ENCODE assay signal across 19 mouse cellular contexts in the genomic region with DNA sequence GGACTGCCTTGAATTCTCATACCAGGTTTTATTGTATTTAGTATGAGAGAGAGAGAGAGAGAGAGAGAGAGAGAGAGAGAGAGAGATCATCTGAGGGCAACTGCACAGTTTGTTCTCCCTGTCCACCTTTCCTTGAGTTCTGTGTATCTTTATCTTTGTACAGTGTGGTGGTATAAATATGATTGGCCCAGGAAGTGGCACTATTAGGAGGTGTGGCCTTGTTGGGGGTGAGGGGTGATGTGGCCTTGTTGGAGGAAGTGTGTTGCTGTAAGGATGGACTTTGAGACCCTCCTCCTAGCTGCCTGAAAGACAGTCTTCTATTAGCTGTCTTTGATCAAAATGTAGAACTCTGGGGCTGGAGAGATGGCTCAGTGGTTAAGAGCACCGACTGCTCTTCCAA. TPM values are rescaled to one million over a fixed set of nuclear protein-coding genes. Genes with fewer than 3 reads are reported as not detected.
A peak's percentile ranks its signal among the peaks of the same experiment; 100 is the strongest.
DNase-seq lines count a peak whose midpoint lies in the region; ATAC-seq and TF ChIP-seq lines count a peak whose summit lies in the region.
"Had no signal": no experiment of that assay in that cellular context is flagged by ENCODE, and none has a peak within 500 bp of the region (broad histone marks: within the 10 kb centered on the region; RNA-seq: fewer than 3 reads in every experiment).

No protein-coding gene starts in this region.

- H3K9me3 ChIP-seq in liver, embryonic 12.5 days (replicated peaks) = no peaks in the 10 kb centered on the region
- no peaks in the 10 kb centered on the region for H3K9me3 ChIP-seq in liver, embryonic 11.5 days (ENCODE audit: control insufficient read depth, low read length)
- no peaks in the 10 kb centered on the region for H3K9me3 ChIP-seq in MEL (replicated peaks; ENCODE audit: insufficient read depth, low read length)
- H3K9me3 ChIP-seq: forebrain, embryonic 13.5 days; hindbrain, embryonic 13.5 days had no signal

- TF ChIP-seq RAD21 in MEL (IDR thresholded peaks at IDR 0.05; ENCODE audit: low read depth, low read length) = no peak

- peak overlapping the region; percentile 37; the same call in 1 of the 2 replicates for H3K27ac ChIP-seq in liver, embryonic 12.5 days
- H3K27ac ChIP-seq in liver, embryonic 11.5 days (ENCODE audit: low read depth, low read length) = no peak overlapping the region
- no peak overlapping the region for H3K27ac ChIP-seq in MEL (ENCODE audit: control insufficient read depth, low read depth, low read length)
- 0 out of 2 replicates have a peak overlapping the region, but pooled peaks have one; percentile 48 for H3K27ac ChIP-seq in olfactory bulb, adult 2 months (ENCODE audit: insufficient read depth, low read depth, low read length)
- no peak overlapping the region for H3K27ac ChIP-seq in left cerebral cortex, adult 2 months
- H3K27ac ChIP-seq: forebrain, embryonic 13.5 days; hindbrain, embryonic 13.5 days; hindbrain, postnatal 0 days had no signal

- H3K9ac ChIP-seq in liver, embryonic 12.5 days = no peak overlapping the region
- H3K9ac ChIP-seq in liver, embryonic 11.5 days (ENCODE audit: low read depth, low read length) = no peak overlapping the region
- H3K9ac ChIP-seq in MEL (ENCODE audit: control insufficient read depth, low read depth, low read length, poor library complexity, severe bottlenecking) = no peak overlapping the region
- H3K9ac ChIP-seq: forebrain, embryonic 13.5 days; forebrain, postnatal 0 days; hindbrain, embryonic 13.5 days had no signal

- H3K4me1 ChIP-seq in liver, embryonic 12.5 days = peaks cover 32% of the 10 kb centered on the region
- peaks cover 7% of the 10 kb centered on the region; the same call in 1 of the 2 replicates for H3K4me1 ChIP-seq in liver, embryonic 11.5 days (replicated peaks; ENCODE audit: control insufficient read depth, insufficient read depth, low read length)
- H3K4me1 ChIP-seq in MEL (ENCODE audit: control insufficient read depth in 1 of 2, insufficient read depth in 2 of 2, low read length in 2 of 2) = peaks cover 7 to 11% of the 10 kb centered on the region in 2 experiments
- H3K4me1 ChIP-seq in olfactory bulb, adult 2 months (ENCODE audit: control insufficient read depth, insufficient read depth, low read length) = peaks cover 7% of the 10 kb centered on the region
- H3K4me1 ChIP-seq: forebrain, embryonic 13.5 days; hindbrain, embryonic 13.5 days had no signal

- no peaks in the 10 kb centered on the region for H3K36me3 ChIP-seq in liver, embryonic 12.5 days
- H3K36me3 ChIP-seq in liver, embryonic 11.5 days (ENCODE audit: control insufficient read depth, insufficient read depth, low read length) = no peaks in the 10 kb centered on the region
- H3K36me3 ChIP-seq in MEL (ENCODE audit: control insufficient read depth in 1 of 2, insufficient read depth in 2 of 2, low read length in 2 of 2) = peaks cover 0 to 3% of the 10 kb centered on the region in 2 experiments; a peak in 2 of 4 replicates
- H3K36me3 ChIP-seq: hindbrain, embryonic 13.5 days had no signal

- TF ChIP-seq CTCF in MEL (IDR thresholded peaks at IDR 0.05 in 2 of 3, conservative IDR thresholded peaks at IDR 0.05 in 1 of 3; ENCODE audit: control insufficient read depth in 1 of 3, insufficient read depth in 1 of 3, low read depth in 2 of 3, low read length in 3 of 3, poor library complexity in 1 of 3, severe bottlenecking in 1 of 3) = no peak
- TF ChIP-seq CTCF in olfactory bulb, adult 2 months (IDR thresholded peaks at IDR 0.05; ENCODE audit: insufficient read depth, low read depth, low read length) = no peak
- no peak for TF ChIP-seq CTCF in left cerebral cortex, adult 2 months (IDR thresholded peaks at IDR 0.05)

- H3K79me2 ChIP-seq in MEL (ENCODE audit: control insufficient read depth, insufficient read depth, low read length, poor library complexity) = no peaks in the 10 kb centered on the region

- intact Hi-C loops in left cerebral cortex, adult 2 months (cut with DNase I) = no loop called here

- WGBS in liver, embryonic 12.5 days (ENCODE audit: insufficient replicate concordance) = 61% methylated on average over 1 of the region's 1 CpGs
- 64% methylated on average over 1 of the region's 1 CpGs for WGBS in liver, embryonic 11.5 days
- 97% methylated on average over 1 of the region's 1 CpGs for WGBS in olfactory bulb, adult 2 months

- H3K27me3 ChIP-seq in liver, embryonic 12.5 days (replicated peaks) = peaks cover 29% of the 10 kb centered on the region
- H3K27me3 ChIP-seq in liver, embryonic 11.5 days (replicated peaks; ENCODE audit: control insufficient read depth, insufficient read depth, low read length) = no peaks in the 10 kb centered on the region
- H3K27me3 ChIP-seq in MEL (ENCODE audit: control insufficient read depth in 1 of 2, insufficient read depth in 2 of 2, low read length in 2 of 2) = no peaks in the 10 kb centered on the region

- no peak for ATAC-seq in liver, embryonic 12.5 days
- no peak for ATAC-seq in liver, embryonic 11.5 days (replicated peaks; ENCODE audit: low FRiP score)
- peak; percentile 16 for ATAC-seq in inflammation-experienced regulatory T-cells, adult 6 months
- ATAC-seq: forebrain, embryonic 13.5 days; hindbrain, postnatal 0 days had no signal

- H3K4me2 ChIP-seq in liver, embryonic 12.5 days = no peak overlapping the region
- no peak overlapping the region for H3K4me2 ChIP-seq in liver, embryonic 11.5 days
- H3K4me2 ChIP-seq: forebrain, embryonic 13.5 days; hindbrain, embryonic 13.5 days had no signal

- no peak for DNase-seq in liver, embryonic 11.5 days (ENCODE audit: low spot score)
- peak; percentile 43 for DNase-seq in MEL (ENCODE audit: low read depth, low spot score)
- DNase-seq in embryo, embryonic 10.5 days (ENCODE audit: low spot score) = no peak
- no peak for DNase-seq in left cerebral cortex, adult 2 months (ENCODE audit: extremely low spot score in 1 of 2, low spot score in 2 of 2)
- DNase-seq: adrenal gland, postnatal 10 days; cerebellum, adult 11 months; cerebellum, adult 9-10 months; cerebellum, postnatal 25 days; forebrain, postnatal 0 days; gastrocnemius, postnatal 25 days; heart, postnatal 4 days; kidney, adult 11 months; kidney, adult 9 months had no signal

- H3K4me3 ChIP-seq in liver, embryonic 12.5 days = no peak overlapping the region
- no peak overlapping the region for H3K4me3 ChIP-seq in liver, embryonic 11.5 days (ENCODE audit: low read depth, low read length)
- H3K4me3 ChIP-seq in MEL (ENCODE audit: control insufficient read depth in 1 of 2, insufficient read depth in 1 of 2, low read depth in 2 of 2, low read length in 2 of 2) = no peak overlapping the region
- no peak overlapping the region for H3K4me3 ChIP-seq in olfactory bulb, adult 2 months (ENCODE audit: insufficient read depth, low read depth, low read length)
- H3K4me3 ChIP-seq in left cerebral cortex, adult 2 months = no peak overlapping the region
- H3K4me3 ChIP-seq: forebrain, embryonic 13.5 days; hindbrain, embryonic 13.5 days had no signal

- no peak for TF ChIP-seq POLR2A in MEL (IDR thresholded peaks at IDR 0.05; ENCODE audit: control insufficient read depth in 1 of 2, insufficient read depth in 1 of 2, low read depth in 1 of 2, low read length in 2 of 2, poor library complexity in 1 of 2)
- TF ChIP-seq POLR2A in olfactory bulb, adult 2 months (IDR thresholded peaks at IDR 0.05; ENCODE audit: insufficient read depth, low read depth, low read length) = no peak

- TF ChIP-seq EP300 in MEL (IDR thresholded peaks at IDR 0.05; ENCODE audit: low read depth in 1 of 2, low read length in 2 of 2) = 0 out of 4 replicates have a peak, but pooled peaks of 1 of the 2 experiments have one; percentile 22

TF ChIP-seq in MEL, 35 proteins besides CTCF, POLR2A, EP300 and RAD21:
- TF ChIP-seq MXI1 (IDR thresholded peaks at IDR 0.05; ENCODE audit: low read depth, low read length) (0 out of 2 replicates have a peak, but pooled peaks have one; percentile 15), SMC3 (IDR thresholded peaks at IDR 0.05; ENCODE audit: low read depth, low read length) (no peak), MAZ (IDR thresholded peaks at IDR 0.05; ENCODE audit: low read depth, low read length) (no peak), MYC (IDR thresholded peaks at IDR 0.05; ENCODE audit: low read depth, low read length) (0 out of 2 replicates have a peak, but pooled peaks have one; percentile 25), MAX (IDR thresholded peaks at IDR 0.05; ENCODE audit: low read length) (no peak), MAFK (IDR thresholded peaks at IDR 0.05; ENCODE audit: borderline replicate concordance, low read depth, low read length) (no peak), POLR2AphosphoS5 (IDR thresholded peaks at IDR 0.05; ENCODE audit: borderline replicate concordance, low read depth, low read length) (no peak), TCF12 (IDR thresholded peaks at IDR 0.05; ENCODE audit: low read depth, low read length) (0 out of 2 replicates have a peak, but pooled peaks have one; percentile 22), NELFE (IDR thresholded peaks at IDR 0.05; ENCODE audit: low read depth, low read length) (0 out of 2 replicates have a peak, but pooled peaks have one; percentile 37), JUND (IDR thresholded peaks at IDR 0.05; ENCODE audit: low read depth, low read length) (peak; percentile 88)

RNA-seq across cellular contexts. Expression of gene Usp46, which starts 10.2 kb away (rescaled TPM):
- polyA plus RNA-seq in liver, embryonic 12.5 days (2016; fragmentation: Nextera tagmentation; extraction: Ambion mirVana) = 29.5 and 31.8 TPM in 2 replicates
- 32.9 and 37.0 TPM in 2 replicates for polyA plus RNA-seq in liver, embryonic 11.5 days (2014; fragmentation: Nextera tagmentation; extraction: Ambion mirVana)
- 12.9 and 14.5 TPM in 2 replicates for total RNA-seq in MEL (2012; rRNA removed)
- 10 to 100 TPM in 1 of 2 experiments, not detected in 1; 23.6 TPM for polyA plus RNA-seq in MEL (2012; ENCODE audit: insufficient read depth in 1 of 2, insufficient read length in 2 of 2, low read depth in 1 of 2, low replicate concordance in 2 of 2, missing spikeins in 1 of 2)
- polyA plus RNA-seq in inflammation-experienced regulatory T-cells, adult 6 months (2017; shearing (Covaris generic)) = 10 to 100 TPM in 1 of 3 experiments, 1 to 10 TPM in 2; 8.5 to 12.6 (median 9.9) TPM
- 164 TPM in 1 of 2 replicates, not detected in the other for polyA plus RNA-seq in olfactory bulb, adult 2 months (2012; ENCODE audit: insufficient read depth, insufficient read length, low replicate concordance, missing spikeins)
- 100 to 1,000 TPM; 129 to 130 TPM for total RNA-seq in left cerebral cortex, adult 2 months (2021)

Comparison
In these comparisons a context has a peak if more than half of its experiments do, and no peak if none do; other contexts are left out.
1. H3K27ac ChIP-seq: peak in liver, embryonic 12.5 days (single experiment) and olfactory bulb, adult 2 months (single experiment); none in liver, embryonic 11.5 days (single experiment), MEL (single experiment) and left cerebral cortex, adult 2 months (single experiment).